Mouse (Mus musculus) ES-Bruce4 (cell line): ENCODE data around the gene Ntm. TPM values are rescaled to one million over a fixed set of nuclear protein-coding genes. Genes with fewer than 3 reads are reported as not detected.

Experiments used
- H3K27ac ChIP-seq: 2 replicates; pipeline ENCODE4 v1.5.1; 2012; ENCODE audit warnings: low read length, inconsistent platforms; ENCODE audit not compliant: insufficient read depth
- H3K27me3 ChIP-seq: 2 replicates; pipeline ENCODE4 v1.6.1; 2012; ENCODE audit warnings: mild to moderate bottlenecking, low read length, inconsistent platforms; ENCODE audit not compliant: control insufficient read depth, poor library complexity, insufficient read depth, severe bottlenecking
- H3K36me3 ChIP-seq: 2 replicates; pipeline ENCODE4 v1.6.1; 2012; ENCODE audit warnings: inconsistent platforms, mild to moderate bottlenecking, low read length, moderate library complexity; ENCODE audit not compliant: control insufficient read depth, poor library complexity, insufficient read depth, severe bottlenecking
- H3K4me1 ChIP-seq: one replicate; pipeline ENCODE4 v1.8.1; 2011; ENCODE audit warnings: low read length; ENCODE audit not compliant: control insufficient read depth, insufficient read depth
- H3K4me3 ChIP-seq: 2 replicates; pipeline ENCODE4 v1.5.1; 2011; ENCODE audit warnings: low read depth, mild to moderate bottlenecking, low read length
- H3K9ac ChIP-seq: 2 replicates; pipeline ENCODE4 v1.6.1; 2012; ENCODE audit warnings: low read depth, mild to moderate bottlenecking, inconsistent platforms; ENCODE audit not compliant: poor library complexity, severe bottlenecking
- H3K9me3 ChIP-seq: replicated peaks from 2 replicates; pipeline ENCODE4 v1.6.1; 2012; ENCODE audit warnings: mild to moderate bottlenecking, low read length, inconsistent platforms; ENCODE audit not compliant: control insufficient read depth, poor library complexity, insufficient read depth, severe bottlenecking
- CTCF ChIP-seq: IDR thresholded peaks from one replicate; pipeline ENCODE4 v1.8.1; 2011; ENCODE audit warnings: low read depth, low read length
- EP300 ChIP-seq: IDR thresholded peaks from 2 replicates; pipeline ENCODE4 v1.6.1; 2011; ENCODE audit warnings: low read depth, low read length; ENCODE audit not compliant: insufficient read depth
- POLR2A ChIP-seq: IDR thresholded peaks from one replicate; pipeline ENCODE4 v1.8.1; 2011; ENCODE audit warnings: low read length; ENCODE audit not compliant: insufficient read depth
- polyA plus RNA-seq: library from polyadenylated mRNA; stranded (reverse); fragments of >200 nt; gene quantifications from 2 replicates; pipeline ENCODE4 v1.2.4, GENCODE M21; 2011; ENCODE audit warnings: low read depth; ENCODE audit not compliant: missing spikeins, insufficient read depth, insufficient read length

The Ntm gene
- polyA plus RNA-seq, 1 experiment, result 0.82 TPM

DNA sequence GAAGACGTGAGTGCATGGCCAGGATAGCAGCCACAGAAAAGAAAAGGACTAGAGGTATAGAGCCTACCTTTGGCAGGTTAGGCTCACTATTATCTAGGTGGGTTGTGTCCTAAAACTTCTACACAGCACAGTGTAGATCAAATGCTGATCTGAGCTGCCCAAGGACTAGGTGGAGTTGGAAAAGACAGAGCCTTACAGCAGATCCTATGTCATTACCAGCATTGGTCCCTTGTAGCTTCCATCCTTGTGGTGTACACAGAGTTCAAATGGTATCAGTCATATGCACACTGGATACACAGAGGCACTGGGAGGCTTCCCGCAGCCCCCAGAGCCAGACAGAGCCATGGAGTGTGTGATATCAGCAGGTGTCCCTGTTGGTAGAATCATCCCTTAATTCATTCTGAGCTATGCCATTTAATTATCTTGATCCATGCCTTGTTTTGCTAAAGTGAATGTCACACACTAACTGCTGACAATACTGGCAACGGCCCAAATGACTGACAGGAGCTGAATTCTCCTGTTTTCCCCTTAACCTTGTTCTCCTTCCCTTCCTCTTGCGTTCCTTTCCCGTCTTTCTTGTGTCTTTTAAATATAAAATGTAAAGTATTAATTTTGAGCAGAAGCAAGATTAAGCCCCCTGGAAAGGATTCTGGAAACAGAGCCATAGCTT, 271.6 kb downstream of the Ntm start:
- H3K36me3 ChIP-seq, result no peaks in the 10 kb centered on the region
- no peaks in the 10 kb centered on the region for H3K4me1 ChIP-seq
- H3K4me3 ChIP-seq, result no peak overlapping the region
- H3K27me3 ChIP-seq, result no peaks in the 10 kb centered on the region
- no peak overlapping the region for H3K27ac ChIP-seq
- TF ChIP-seq POLR2A (no peak), CTCF (no peak), EP300 (no peak)
- no peak overlapping the region for H3K9ac ChIP-seq
- H3K9me3 ChIP-seq, result no peaks in the 10 kb centered on the region

DNA sequence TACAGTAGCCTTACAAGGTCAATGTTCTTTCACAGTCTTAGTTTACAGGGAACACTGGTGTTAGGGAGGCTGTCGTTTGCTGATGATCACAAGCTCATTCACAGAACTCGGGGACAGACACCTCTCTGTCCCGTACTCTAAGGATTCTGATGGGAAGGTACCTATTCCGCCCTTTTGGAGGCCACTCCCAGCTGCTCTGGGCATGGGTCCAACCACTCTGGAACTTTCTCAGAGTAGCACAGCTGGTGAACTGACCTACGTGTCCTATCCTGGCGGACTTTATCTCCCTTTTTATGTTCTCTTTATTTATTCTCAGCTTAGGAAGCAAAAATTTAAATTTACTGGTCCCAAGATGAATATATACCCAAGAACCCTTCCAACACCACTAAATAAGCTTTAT, 280.7 kb downstream of the Ntm start:
- H3K4me3 ChIP-seq, result no peak overlapping the region
- no peaks in the 10 kb centered on the region for H3K36me3 ChIP-seq
- no peak overlapping the region for H3K27ac ChIP-seq
- no peaks in the 10 kb centered on the region for H3K27me3 ChIP-seq
- no peaks in the 10 kb centered on the region for H3K4me1 ChIP-seq
- H3K9me3 ChIP-seq, result no peaks in the 10 kb centered on the region
- TF ChIP-seq POLR2A (no peak), CTCF (no peak)
- H3K9ac ChIP-seq, result no peak overlapping the region

DNA sequence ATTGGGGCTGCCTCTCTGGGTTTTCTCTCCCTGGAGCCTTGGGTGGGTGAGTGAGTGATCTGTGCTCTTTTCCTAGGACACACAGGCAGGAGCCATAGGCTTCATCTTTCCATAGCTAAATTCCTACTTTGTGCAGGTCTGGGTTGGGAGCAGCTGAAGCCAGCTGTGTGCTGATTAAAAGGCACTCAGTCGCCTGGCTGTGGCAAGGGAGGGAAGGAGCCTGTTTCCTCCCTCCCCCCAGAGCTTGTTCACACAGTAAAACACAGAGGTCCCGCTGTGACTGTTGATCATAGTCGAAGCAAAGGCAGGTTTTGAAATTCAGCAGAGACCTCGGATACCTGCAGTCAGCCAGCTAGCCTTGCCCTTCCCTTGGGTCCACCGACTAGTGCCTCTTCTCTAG, 282.3 kb downstream of the Ntm start:
- H3K9ac ChIP-seq, result no peak overlapping the region
- H3K4me3 ChIP-seq, result no peak overlapping the region
- no peaks in the 10 kb centered on the region for H3K36me3 ChIP-seq
- H3K4me1 ChIP-seq, result no peaks in the 10 kb centered on the region
- no peaks in the 10 kb centered on the region for H3K27me3 ChIP-seq
- H3K9me3 ChIP-seq, result no peaks in the 10 kb centered on the region
- no peak for TF ChIP-seq POLR2A
- no peak for TF ChIP-seq EP300
- TF ChIP-seq CTCF, result no peak
- no peak overlapping the region for H3K27ac ChIP-seq

DNA sequence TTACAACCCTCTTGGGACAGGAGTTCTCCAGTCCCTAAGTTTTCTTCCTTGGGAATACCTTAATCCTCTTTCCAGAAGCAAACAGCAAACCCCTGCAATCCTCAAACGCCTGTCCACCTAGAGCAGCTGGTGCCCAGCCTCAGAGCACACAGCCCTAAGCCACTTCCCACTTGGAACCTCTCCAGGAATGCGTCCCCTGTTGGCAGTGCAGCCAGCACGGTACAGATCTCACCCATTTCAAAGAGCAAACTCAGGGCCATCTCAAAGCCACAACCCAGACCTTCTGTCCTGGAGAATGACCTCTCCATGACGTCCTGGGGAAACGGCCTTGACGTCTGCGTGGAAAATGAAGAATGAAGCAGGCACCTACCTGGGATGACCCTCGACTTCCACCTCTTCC, 289.0 kb downstream of the Ntm start:
- H3K9ac ChIP-seq, result no peak overlapping the region
- no peak overlapping the region for H3K4me3 ChIP-seq
- no peaks in the 10 kb centered on the region for H3K36me3 ChIP-seq
- H3K27ac ChIP-seq, result no peak overlapping the region
- no peak for TF ChIP-seq POLR2A
- no peak for TF ChIP-seq EP300
- no peak for TF ChIP-seq CTCF
- H3K4me1 ChIP-seq, result no peaks in the 10 kb centered on the region
- no peaks in the 10 kb centered on the region for H3K9me3 ChIP-seq
- no peaks in the 10 kb centered on the region for H3K27me3 ChIP-seq

DNA sequence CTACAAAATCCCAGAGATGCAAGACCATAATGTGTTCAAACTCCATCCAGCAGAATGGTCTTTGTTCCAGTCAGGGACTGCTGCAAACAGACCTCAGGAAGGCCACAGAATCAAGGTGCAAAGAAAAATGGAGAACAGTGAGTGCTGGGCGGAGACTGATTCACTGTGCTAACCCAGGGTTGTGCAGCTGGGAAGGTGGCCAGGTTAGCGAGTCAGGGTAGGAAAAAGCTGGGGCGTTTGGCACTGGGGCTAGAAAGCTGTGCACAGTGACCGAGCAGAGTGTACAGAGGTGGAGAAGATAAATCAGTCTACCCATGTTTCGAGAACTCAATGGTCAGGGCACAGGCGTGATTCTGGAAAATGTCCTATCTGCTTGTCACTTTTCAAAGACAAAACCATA, 291.1 kb downstream of the Ntm start:
- Histone ChIP-seq H3K4me1 (no peaks in the 10 kb centered on the region), H3K9ac (no peak overlapping the region), H3K4me3 (no peak overlapping the region), H3K9me3 (no peaks in the 10 kb centered on the region), H3K27me3 (no peaks in the 10 kb centered on the region), H3K36me3 (no peaks in the 10 kb centered on the region), H3K27ac (no peak overlapping the region)
- no peak for TF ChIP-seq EP300
- TF ChIP-seq POLR2A, result no peak
- no peak for TF ChIP-seq CTCF

DNA sequence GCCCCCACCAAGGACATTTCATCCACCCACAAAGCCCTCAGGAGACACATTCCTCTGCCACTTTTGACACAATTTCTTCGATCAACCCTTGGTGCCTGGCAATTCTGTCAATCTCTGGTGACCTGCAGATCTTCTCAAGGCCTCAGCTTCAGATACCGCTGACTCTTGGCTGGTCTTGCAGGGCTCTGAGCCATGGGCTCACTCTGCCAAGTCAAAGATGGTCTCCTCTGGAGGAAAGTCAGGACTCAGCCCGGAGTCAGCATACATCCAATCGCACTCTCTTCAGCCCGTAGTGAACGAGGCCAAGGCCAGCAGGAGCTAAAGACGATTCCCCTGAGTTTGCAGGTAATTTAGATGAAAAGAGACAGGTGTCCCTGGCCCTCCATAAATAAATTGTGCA, 299.7 kb downstream of the Ntm start:
- Histone ChIP-seq H3K4me3 (no peak overlapping the region), H3K27me3 (no peaks in the 10 kb centered on the region), H3K36me3 (no peaks in the 10 kb centered on the region), H3K9ac (no peak overlapping the region), H3K4me1 (no peaks in the 10 kb centered on the region), H3K9me3 (no peaks in the 10 kb centered on the region), H3K27ac (no peak overlapping the region)
- TF ChIP-seq POLR2A (no peak), EP300 (no peak), CTCF (no peak)
